Mouse (Mus musculus) forelimb bud, embryonic 11.5 days (tissue): Measurements from ENCODE around the gene Gjc3.
"Not testable (repeated sequence)": the region's sequence is repeated elsewhere in the genome, so short reads cannot be mapped to it uniquely, and the experiment has no call there.

ENCODE experiments used
- DNase-seq: peaks from one replicate; pipeline ENCODE4 v3.0.0-alpha.2; 2012; ENCODE audit warnings: low read depth, low spot score

The Gjc3 gene

GRCm38 (mm10) chr5:137962945-137963344 lies at the start of gene Gjc3:
Gjc3 (minus strand) TSS chr5:137963098.
- DNase-seq: no peak

- no peak for DNase-seq
These were observed 49.5 kb upstream of the Gjc3 start for GRCm38 (mm10) chr5:138012382-138012781.

- DNase-seq: no peak
These were observed 46.5 kb upstream of the Gjc3 start for GRCm38 (mm10) chr5:138009437-138009836.

GRCm38 (mm10) chr5:137986351-137986750 lies 23.5 kb upstream of the Gjc3 start:
- no peak for DNase-seq

GRCm38 (mm10) chr5:137981300-137981699 lies 18.4 kb upstream of the Gjc3 start, which contains the start of gene Azgp1:
Azgp1 (plus strand) TSS chr5:137981520.
- no peak for DNase-seq

GRCm38 (mm10) chr5:137979081-137979480 lies 16.2 kb upstream of the Gjc3 start:
- DNase-seq: no peak

- no peak for DNase-seq
These were observed 14.4 kb upstream of the Gjc3 start for GRCm38 (mm10) chr5:137977291-137977690.

GRCm38 (mm10) chr5:137975434-137975833 lies 12.5 kb upstream of the Gjc3 start:
- no peak for DNase-seq

GRCm38 (mm10) chr5:137974724-137975123 lies 11.8 kb upstream of the Gjc3 start:
- DNase-seq: no peak

GRCm38 (mm10) chr5:137973738-137974137 lies 10.8 kb upstream of the Gjc3 start:
- DNase-seq: no peak

- no peak for DNase-seq
These were observed 10.3 kb upstream of the Gjc3 start for GRCm38 (mm10) chr5:137973161-137973560.

GRCm38 (mm10) chr5:137966492-137966891 lies 3.6 kb upstream of the Gjc3 start:
- no peak for DNase-seq

- no peak for DNase-seq
These were observed 6.5 kb downstream of the Gjc3 start for GRCm38 (mm10) chr5:137956404-137956803.

- DNase-seq: no peak
These were observed 11.7 kb downstream of the Gjc3 start for GRCm38 (mm10) chr5:137951218-137951617.

GRCm38 (mm10) chr5:137947303-137947702 lies 15.6 kb downstream of the Gjc3 start:
- DNase-seq: no peak

GRCm38 (mm10) chr5:137943133-137943532 lies 19.8 kb downstream of the Gjc3 start:
- no peak for DNase-seq

- DNase-seq: no peak
These were observed 21.9 kb downstream of the Gjc3 start for GRCm38 (mm10) chr5:137940948-137941347.

- no peak for DNase-seq
These were observed 25.7 kb downstream of the Gjc3 start for GRCm38 (mm10) chr5:137937238-137937637.

- DNase-seq: no peak
These were observed 26.4 kb downstream of the Gjc3 start for GRCm38 (mm10) chr5:137936486-137936885.

- DNase-seq: not testable (repeated sequence)
These were observed 29.0 kb downstream of the Gjc3 start for GRCm38 (mm10) chr5:137933934-137934333.

- no peak for DNase-seq
These were observed 34.5 kb downstream of the Gjc3 start for GRCm38 (mm10) chr5:137928439-137928838.

- DNase-seq: no peak
These were observed 40.7 kb downstream of the Gjc3 start for GRCm38 (mm10) chr5:137922171-137922570.

- DNase-seq: no peak
These were observed 41.4 kb downstream of the Gjc3 start, which contains the start of gene Cyp3a13 for GRCm38 (mm10) chr5:137921532-137921931. Cyp3a13 (minus strand) TSS chr5:137921619.

GRCm38 (mm10) chr5:137915550-137915949 lies 47.3 kb downstream of the Gjc3 start:
- no peak for DNase-seq
